Mouse (Mus musculus): Measurements from ENCODE around the gene Nat14.

- TF ChIP-seq POLR2A (IDR thresholded peaks at IDR 0.05; ENCODE audit: borderline replicate concordance, low read depth, low read length) (no peak), CTCF (IDR thresholded peaks at IDR 0.05; ENCODE audit: low read depth, low read length) (peak; percentile 76)
These were observed 21.5 kb downstream of the Nat14 start for GRCm38 (mm10) chr7:4943223-4943815.
